Mouse (Mus musculus) c-Kit-positive CD71-negative TER-119-negative erythroid progenitor cells, embryonic 14.5 days (primary cell): ENCODE measurements around the gene Eef1akmt4.
"Not testable (repeated sequence)": the region's sequence is repeated elsewhere in the genome, so short reads cannot be mapped to it uniquely, and the experiment has no call there.

Experiments
- DNase-seq: peaks from one replicate; pipeline ENCODE4 v3.0.0-alpha.2; 2013; ENCODE audit warnings: low read depth

The Eef1akmt4 gene

GRCm38 (mm10) chr16:20623211-20623610 lies 11.8 kb downstream of the Eef1akmt4 start:
- no peak for DNase-seq

GRCm38 (mm10) chr16:20628871-20629391 lies 17.5 kb downstream of the Eef1akmt4 start:
- no peak for DNase-seq

GRCm38 (mm10) chr16:20629731-20630634 lies 18.6 kb downstream of the Eef1akmt4 start, which contains the start of gene Ece2:
TSS of gene Ece2 (plus strand) at chr16:20629828.
- DNase-seq = no peak

- no peak for DNase-seq
These were observed 26.0 kb downstream of the Eef1akmt4 start for GRCm38 (mm10) chr16:20637410-20637809.

- no peak for DNase-seq
These were observed 27.0 kb downstream of the Eef1akmt4 start for GRCm38 (mm10) chr16:20638367-20638766.

- DNase-seq = no peak
These were observed 30.8 kb downstream of the Eef1akmt4 start for GRCm38 (mm10) chr16:20642161-20642560.

- no peak for DNase-seq
These were observed 32.5 kb downstream of the Eef1akmt4 start for GRCm38 (mm10) chr16:20643911-20644310.

GRCm38 (mm10) chr16:20651076-20651946 lies 39.9 kb downstream of the Eef1akmt4 start, which contains the start of gene Psmd2:
TSS of gene Psmd2 (plus strand) at chr16:20651652.
- DNase-seq = peak; percentile 85

GRCm38 (mm10) chr16:20651947-20652310 lies 40.5 kb downstream of the Eef1akmt4 start:
- DNase-seq = no peak

GRCm38 (mm10) chr16:20653315-20653714 lies 41.9 kb downstream of the Eef1akmt4 start:
- DNase-seq = no peak

- no peak for DNase-seq
These were observed 46.3 kb downstream of the Eef1akmt4 start for GRCm38 (mm10) chr16:20657661-20658060.

- not testable (repeated sequence) for DNase-seq
These were observed 56.6 kb downstream of the Eef1akmt4 start, which contains the start of gene Eif4g1 for GRCm38 (mm10) chr16:20668013-20668412. TSS of gene Eif4g1 (plus strand) at chr16:20668313.
